Mouse (Mus musculus) kidney, adult 18-20 months (tissue): ENCODE measurements around the gene Bcl6.

ENCODE experiments used
- DNase-seq: peaks from one replicate; pipeline ENCODE4 v3.0.0; 2021

Gene Bcl6

GRCm38 (mm10) chr16:23972126-23972740 lies 16.4 kb downstream of the Bcl6 start:
- no peak for DNase-seq

- no peak for DNase-seq
These were observed 18.7 kb downstream of the Bcl6 start for GRCm38 (mm10) chr16:23969919-23970318.

- no peak for DNase-seq
These were observed 19.8 kb downstream of the Bcl6 start for GRCm38 (mm10) chr16:23968888-23969287.

GRCm38 (mm10) chr16:23967301-23967700 lies 21.4 kb downstream of the Bcl6 start:
- no peak for DNase-seq

GRCm38 (mm10) chr16:23966066-23966465 lies 22.6 kb downstream of the Bcl6 start:
- DNase-seq: no peak

GRCm38 (mm10) chr16:23964706-23965367 lies 23.8 kb downstream of the Bcl6 start:
- DNase-seq: no peak

- DNase-seq: no peak
These were observed 24.6 kb downstream of the Bcl6 start for GRCm38 (mm10) chr16:23963896-23964668.

- DNase-seq: peak; percentile 45
These were observed 26.3 kb downstream of the Bcl6 start for GRCm38 (mm10) chr16:23962401-23962800.

GRCm38 (mm10) chr16:23958938-23959337 lies 29.7 kb downstream of the Bcl6 start:
- DNase-seq: no peak

GRCm38 (mm10) chr16:23953959-23954260 lies 34.7 kb downstream of the Bcl6 start:
- no peak for DNase-seq

GRCm38 (mm10) chr16:23953189-23953958 lies 35.3 kb downstream of the Bcl6 start:
- DNase-seq: peak; percentile 34

GRCm38 (mm10) chr16:23952101-23952727 lies 36.4 kb downstream of the Bcl6 start:
- no peak for DNase-seq

GRCm38 (mm10) chr16:23947654-23948053 lies 41.0 kb downstream of the Bcl6 start:
- no peak for DNase-seq

GRCm38 (mm10) chr16:23944801-23945200 lies 43.9 kb downstream of the Bcl6 start:
- DNase-seq: no peak

GRCm38 (mm10) chr16:23934397-23934796 lies 54.3 kb downstream of the Bcl6 start:
- no peak for DNase-seq

- no peak for DNase-seq
These were observed 56.4 kb downstream of the Bcl6 start, which contains the start of gene Rtp2 for GRCm38 (mm10) chr16:23932294-23932693. Gene Rtp2, minus strand, starts transcription at chr16:23932394.

- no peak for DNase-seq
These were observed 57.4 kb downstream of the Bcl6 start for GRCm38 (mm10) chr16:23931275-23931674.

GRCm38 (mm10) chr16:23930426-23931073 lies 58.1 kb downstream of the Bcl6 start:
- no peak for DNase-seq

- no peak for DNase-seq
These were observed 61.1 kb downstream of the Bcl6 start for GRCm38 (mm10) chr16:23927301-23928114.

GRCm38 (mm10) chr16:23922906-23923305 lies 65.7 kb downstream of the Bcl6 start:
- DNase-seq: no peak

- no peak for DNase-seq
These were observed 67.0 kb downstream of the Bcl6 start for GRCm38 (mm10) chr16:23921697-23922096.
